Mouse (Mus musculus): Measurements from ENCODE around the gene Olfr133. TPM values are rescaled to one million over a fixed set of nuclear protein-coding genes. Genes with fewer than 3 reads are reported as not detected.
"Not testable (repeated sequence)": the region's sequence is repeated elsewhere in the genome, so short reads cannot be mapped to it uniquely, and the experiment has no call there.

Olfr133 gene
- not detected in 2 replicates for polyA plus RNA-seq (2012; rRNA removed)

- no peak for DNase-seq (ENCODE audit: extremely low spot score in 1 of 2, low spot score in 1 of 2)
Observed at GRCm38 (mm10) chr17:38144981-38145380, at the start of gene Olfr133. Gene Olfr133, plus strand, starts transcription at chr17:38145281.

- DNase-seq (ENCODE audit: extremely low spot score in 1 of 2, low spot score in 1 of 2) = not testable (repeated sequence)
Observed at GRCm38 (mm10) chr17:38124199-38124598, 20.9 kb upstream of the Olfr133 start.

- DNase-seq (ENCODE audit: extremely low spot score in 1 of 2, low spot score in 1 of 2) = not testable (repeated sequence)
Observed at GRCm38 (mm10) chr17:38125371-38125770, 19.7 kb upstream of the Olfr133 start.

GRCm38 (mm10) chr17:38134426-38134825 lies 10.7 kb upstream of the Olfr133 start, which contains the start of gene Olfr132:
Gene Olfr132, minus strand, starts transcription at chr17:38134526.
- no peak for DNase-seq (ENCODE audit: extremely low spot score in 1 of 2, low spot score in 1 of 2)

GRCm38 (mm10) chr17:38171088-38171487 lies 26.0 kb downstream of the Olfr133 start, which contains the start of gene Olfr134:
Gene Olfr134, plus strand, starts transcription at chr17:38171388.
- no peak for DNase-seq (ENCODE audit: extremely low spot score in 1 of 2, low spot score in 1 of 2)

Other genes with a start within 250 kb of the Olfr133 start
- gene Olfr127, start 244.8 kb upstream of the Olfr133 start, polyA plus RNA-seq (2012; rRNA removed) = not detected in 2 replicates
- gene Olfr128, start 224.7 kb upstream of the Olfr133 start, polyA plus RNA-seq (2012; rRNA removed) = not detected in 2 replicates
- not detected in 2 replicates for gene Olfr761, start 192.2 kb upstream of the Olfr133 start, polyA plus RNA-seq (2012; rRNA removed)
- 0.08 and 0.18 TPM in 2 replicates for gene Olfr129, start 85.2 kb upstream of the Olfr133 start, polyA plus RNA-seq (2012; rRNA removed)
- 0.02 TPM in 1 of 2 replicates, not detected in the other for gene Olfr130, start 81.4 kb upstream of the Olfr133 start, polyA plus RNA-seq (2012; rRNA removed)
- 0.16 and 0.17 TPM in 2 replicates for gene Olfr131, start 56.6 kb upstream of the Olfr133 start, polyA plus RNA-seq (2012; rRNA removed)
- not detected in 2 replicates for gene Olfr132, start 10.8 kb upstream of the Olfr133 start, polyA plus RNA-seq (2012; rRNA removed)
- not detected in 2 replicates for gene Olfr134, start 26.1 kb downstream of the Olfr133 start, polyA plus RNA-seq (2012; rRNA removed)
- gene Olfr135, start 59.1 kb downstream of the Olfr133 start, polyA plus RNA-seq (2012; rRNA removed) = not detected in 2 replicates
- gene Olfr138, start 115.8 kb downstream of the Olfr133 start, polyA plus RNA-seq (2012; rRNA removed) = not detected in 2 replicates
- gene Olfr137, start 162.3 kb downstream of the Olfr133 start, polyA plus RNA-seq (2012; rRNA removed) = not detected in 2 replicates
- gene Olfr136, start 184.6 kb downstream of the Olfr133 start, polyA plus RNA-seq (2012; rRNA removed) = 0.06 TPM in 1 of 2 replicates, not detected in the other